Mouse (Mus musculus): ENCODE measurements around the gene Kcnj8. TPM values are rescaled to one million over a fixed set of nuclear protein-coding genes. Genes with fewer than 3 reads are reported as not detected.

Gene Kcnj8
- 3.1 and 3.4 TPM in 2 replicates for polyA plus RNA-seq (2012; ENCODE audit: low replicate concordance)

DNA sequence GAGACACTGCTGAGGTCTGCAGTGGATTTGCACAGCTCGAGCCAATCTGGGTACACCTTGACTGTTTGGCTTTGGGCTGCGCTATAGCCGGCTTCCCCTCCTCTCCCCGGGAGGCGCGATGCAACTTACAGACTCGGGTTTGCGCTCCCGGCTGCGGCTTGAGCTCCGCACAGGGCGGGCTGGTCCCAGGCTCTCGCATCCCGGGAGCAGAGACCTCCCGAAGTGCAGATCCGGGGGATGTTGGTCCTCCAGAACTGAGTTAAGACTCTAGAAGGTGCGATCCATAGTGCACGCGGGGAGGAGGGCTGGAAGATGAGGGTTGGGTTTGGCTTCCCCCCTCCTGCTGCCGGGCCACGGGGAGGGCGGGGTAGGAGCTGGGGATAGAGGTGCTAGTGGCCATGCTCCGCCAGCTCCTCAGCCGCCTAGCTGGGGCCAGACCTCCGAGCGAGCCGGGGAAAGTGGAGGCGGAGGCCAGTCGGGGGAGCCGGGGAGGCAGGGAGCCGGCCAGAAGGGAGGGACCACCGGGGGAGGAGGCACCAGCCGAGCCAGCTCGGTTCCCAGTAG, at the start of gene Kcnj8:
Gene Kcnj8 (minus strand): TSS at position 560 of the 564 bp plus-strand sequence.

Other genes starting within 250 kb of the Kcnj8 start
- gene Slco1a5, start 248.6 kb downstream of the Kcnj8 start, polyA plus RNA-seq (2012; ENCODE audit: low replicate concordance) = not detected in 2 replicates
- gene Pyroxd1, start 226.0 kb downstream of the Kcnj8 start, polyA plus RNA-seq (2012; ENCODE audit: low replicate concordance) = 0.35 and 0.41 TPM in 2 replicates
- 2.1 and 3.7 TPM in 2 replicates for gene Recql, start 184.5 kb downstream of the Kcnj8 start, polyA plus RNA-seq (2012; ENCODE audit: low replicate concordance)
- gene Golt1b, start 184.4 kb downstream of the Kcnj8 start, polyA plus RNA-seq (2012; ENCODE audit: low replicate concordance) = 19.9 and 59.1 TPM in 2 replicates
- gene Spx, start 158.2 kb downstream of the Kcnj8 start, polyA plus RNA-seq (2012; ENCODE audit: low replicate concordance) = 0.35 and 0.46 TPM in 2 replicates
- gene Gys2, start 98.5 kb downstream of the Kcnj8 start, polyA plus RNA-seq (2012; ENCODE audit: low replicate concordance) = not detected in 2 replicates
- gene Ldhb, start 63.7 kb downstream of the Kcnj8 start, polyA plus RNA-seq (2012; ENCODE audit: low replicate concordance) = 0.27 TPM in 1 of 2 replicates, not detected in the other
- gene Abcc9, start 130.7 kb upstream of the Kcnj8 start, polyA plus RNA-seq (2012; ENCODE audit: low replicate concordance) = 0.50 TPM in 1 of 2 replicates, not detected in the other
- 37.4 and 65.7 TPM in 2 replicates for gene Cmas, start 185.1 kb upstream of the Kcnj8 start, polyA plus RNA-seq (2012; ENCODE audit: low replicate concordance)
- gene Sult6b2, start 232.9 kb upstream of the Kcnj8 start, polyA plus RNA-seq (2012; ENCODE audit: low replicate concordance) = not detected in 2 replicates

Data from leukemia stem cell, adult 10-12 weeks (primary cell).